Mouse (Mus musculus): Measurements from ENCODE around the gene Ripply2.

Gene Ripply2

DNA sequence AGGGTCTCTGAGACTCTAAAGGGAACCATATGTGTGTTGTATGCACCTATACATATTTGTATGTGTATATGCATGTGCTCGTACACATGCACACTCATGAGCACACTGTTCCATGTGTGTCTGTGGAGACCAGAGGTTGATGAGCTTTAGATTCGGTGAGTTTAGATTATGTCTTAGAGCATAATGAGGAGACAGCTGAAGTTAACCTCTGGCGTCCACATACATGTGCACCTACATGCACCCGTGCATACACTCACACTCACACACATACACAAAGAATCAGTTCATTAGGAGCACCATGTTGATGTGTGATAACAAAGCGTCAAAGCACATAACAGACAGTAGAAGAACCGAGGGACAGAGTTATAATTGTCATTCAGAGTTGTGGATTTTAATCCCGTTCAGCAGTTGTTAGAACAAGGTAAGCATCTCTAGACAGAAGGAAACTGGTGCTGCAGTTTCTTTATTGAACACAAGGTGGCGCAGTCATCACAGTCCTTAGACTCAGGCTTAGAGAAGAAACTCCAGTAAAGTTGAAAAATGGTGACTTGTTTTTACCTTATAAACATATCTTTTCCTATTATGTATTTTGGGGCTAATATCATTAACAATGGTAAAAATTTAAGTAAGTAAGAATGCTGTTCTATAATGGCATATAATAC is 12.2 kb downstream of the Ripply2 start:
- peak; percentile 78 to 85 for DNase-seq

DNA sequence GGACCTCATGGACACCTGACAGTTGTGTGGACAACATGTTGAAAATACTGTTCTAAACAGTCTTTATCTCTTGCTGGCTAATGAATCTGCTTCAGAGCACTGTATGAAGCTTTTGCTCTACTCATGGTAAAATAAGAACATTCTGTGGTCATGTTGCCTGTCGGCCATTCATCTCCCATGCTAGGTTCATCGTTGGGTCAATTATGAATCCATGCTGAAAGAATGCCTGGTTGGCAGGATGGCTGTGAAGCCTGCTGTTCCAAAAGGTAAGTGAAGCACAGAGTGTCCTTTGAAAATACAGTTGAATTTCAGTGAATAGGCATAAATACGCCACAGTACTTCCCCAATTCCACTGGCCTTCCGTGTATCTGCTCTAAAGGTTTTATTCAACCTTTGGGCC is 16.9 kb downstream of the Ripply2 start:
- no peak for DNase-seq

DNA sequence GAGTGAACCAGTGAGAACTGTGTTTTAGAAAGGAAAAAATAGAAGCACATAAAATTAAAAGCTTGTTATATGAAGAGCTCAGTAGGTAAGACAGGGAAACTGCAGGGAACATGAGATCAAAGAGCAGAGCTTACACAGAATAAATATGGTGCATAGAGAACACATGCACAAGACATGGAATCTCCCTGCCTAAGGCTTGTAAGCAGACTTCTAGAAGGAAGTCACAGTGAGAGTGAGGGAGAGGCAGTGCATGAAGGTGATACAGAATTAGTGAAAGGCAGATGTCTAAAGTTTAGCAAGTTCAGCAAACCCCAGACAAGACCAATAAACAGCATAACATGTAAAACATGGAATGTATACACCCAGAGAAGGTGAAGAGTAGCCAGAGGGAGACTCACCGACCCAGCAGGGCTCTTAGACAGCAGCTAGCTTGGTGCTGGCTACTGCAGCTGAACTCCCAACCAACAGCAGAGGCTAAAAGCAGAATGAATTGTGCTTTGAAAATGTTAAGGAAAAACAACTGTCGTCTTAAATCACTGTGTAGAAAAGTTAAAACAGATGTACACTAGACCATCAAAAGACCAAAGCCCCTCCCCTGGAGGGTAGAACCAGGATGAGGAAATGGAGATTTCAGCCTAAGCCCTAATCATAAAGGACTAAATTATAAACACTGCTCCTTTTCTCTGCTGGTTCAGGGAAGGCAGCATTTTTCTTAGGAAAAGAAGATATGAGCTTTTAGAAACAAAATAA is 19.7 kb downstream of the Ripply2 start:
- no peak for DNase-seq

DNA sequence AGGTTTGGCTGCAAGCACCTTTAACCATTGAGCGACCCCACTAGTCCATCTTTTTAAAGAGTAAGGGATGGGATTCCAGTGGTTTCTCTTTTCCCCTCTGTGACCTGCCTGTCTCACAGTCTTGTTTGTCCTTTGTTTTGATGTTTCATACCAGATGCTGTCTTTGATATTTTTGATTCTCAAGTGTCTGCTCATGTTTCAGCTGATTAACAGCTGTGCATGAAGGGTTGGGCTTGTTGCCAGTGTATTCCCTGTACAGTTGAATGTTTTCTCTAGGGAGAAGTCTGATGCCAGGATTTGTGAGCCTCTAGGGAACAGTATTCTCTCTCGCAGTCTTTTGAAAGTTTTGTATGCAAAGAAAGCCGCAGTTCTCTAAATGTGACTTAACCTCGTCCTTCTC is 34.1 kb downstream of the Ripply2 start:
- peak in 1 of 2 experiments; percentile 11 for DNase-seq

DNA sequence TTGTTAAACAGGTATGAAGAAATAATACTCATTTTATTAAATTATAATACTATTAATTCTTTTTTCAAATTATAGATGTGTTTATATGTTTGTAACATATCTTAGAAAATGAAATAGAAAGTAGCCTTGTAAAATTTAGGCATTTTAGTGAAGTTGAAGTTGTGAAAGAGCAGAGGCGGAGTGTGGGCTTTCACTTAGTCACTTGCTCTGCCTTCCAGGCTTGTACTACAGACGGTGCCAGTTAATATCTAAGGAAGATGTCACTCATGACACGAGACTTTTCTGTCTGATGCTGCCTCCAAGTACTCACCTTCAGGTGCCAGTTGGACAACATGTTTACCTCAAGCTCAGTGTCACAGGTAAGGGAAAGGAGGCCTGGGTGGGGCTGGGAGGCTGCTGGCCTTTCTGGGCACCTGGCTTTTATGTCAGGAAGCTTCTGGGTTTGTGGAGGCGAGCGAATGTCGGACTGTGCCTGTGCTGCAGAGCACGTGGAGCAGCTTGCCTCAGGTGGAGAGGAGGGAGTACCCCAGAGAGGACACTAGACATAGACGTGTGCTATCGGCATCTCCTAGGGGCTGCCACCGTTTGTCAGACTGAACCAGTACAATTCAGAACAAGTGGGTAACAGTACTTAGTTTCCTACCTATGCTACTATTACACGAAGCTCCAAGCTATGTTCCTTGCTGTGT is 40.4 kb downstream of the Ripply2 start:
- DNase-seq: no peak

DNA sequence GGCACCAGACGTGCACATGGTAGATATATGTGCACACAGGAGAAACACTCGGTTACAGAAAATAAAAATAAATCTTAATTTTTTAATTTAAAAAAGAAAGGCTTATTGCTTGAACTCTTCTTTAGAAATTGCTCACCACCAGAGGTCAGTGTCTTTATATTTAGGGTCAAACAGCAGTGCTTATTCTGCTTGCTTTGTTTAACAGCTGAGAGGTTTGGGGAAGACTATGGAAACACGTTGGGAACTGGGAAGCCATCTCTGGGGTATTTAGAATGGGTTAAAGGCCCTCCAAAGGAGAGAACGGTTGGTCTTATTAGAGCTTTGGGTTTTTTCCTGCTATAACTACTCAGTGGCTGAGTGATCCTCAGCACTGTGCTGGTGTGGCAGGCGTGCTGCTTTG is 47.0 kb downstream of the Ripply2 start:
- peak in 1 of 2 experiments; percentile 11 for DNase-seq

DNA sequence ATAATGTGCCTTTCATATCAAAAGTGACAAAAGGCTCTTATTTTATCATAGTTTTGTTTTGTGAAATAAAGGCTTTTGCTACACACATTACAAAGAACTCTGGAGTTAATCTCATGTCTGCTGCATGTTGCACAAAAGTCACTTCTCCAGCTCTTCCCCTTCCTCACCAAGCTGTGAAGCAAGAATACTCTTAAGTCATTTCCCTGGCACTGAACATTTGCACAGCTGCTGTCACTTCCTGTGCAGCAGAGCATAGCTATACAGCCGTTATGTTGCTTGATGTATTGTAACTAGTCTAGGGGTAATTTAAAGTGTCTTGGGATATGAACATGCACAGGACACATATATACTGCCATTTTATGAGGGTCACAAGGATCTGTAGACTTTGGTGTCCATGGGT is 52.8 kb downstream of the Ripply2 start:
- DNase-seq: no peak

Data from cerebellum, postnatal 10 days (tissue).